Mouse (Mus musculus) MEL-GATA-1-ER (cell line): ENCODE measurements around the gene Diablo.
A peak's percentile ranks its signal among the peaks of the same experiment; 100 is the strongest.

ENCODE experiments used
- DNase-seq: peaks from one replicate; pipeline ENCODE4 v3.0.0-alpha.2; 2012; ENCODE audit warnings: low read depth; ENCODE audit errors: extremely low read depth

Diablo gene

GRCm38 (mm10) chr5:123507936-123508723 is 15.8 kb downstream of the Diablo start:
- DNase-seq, result peak; percentile 75

DNA sequence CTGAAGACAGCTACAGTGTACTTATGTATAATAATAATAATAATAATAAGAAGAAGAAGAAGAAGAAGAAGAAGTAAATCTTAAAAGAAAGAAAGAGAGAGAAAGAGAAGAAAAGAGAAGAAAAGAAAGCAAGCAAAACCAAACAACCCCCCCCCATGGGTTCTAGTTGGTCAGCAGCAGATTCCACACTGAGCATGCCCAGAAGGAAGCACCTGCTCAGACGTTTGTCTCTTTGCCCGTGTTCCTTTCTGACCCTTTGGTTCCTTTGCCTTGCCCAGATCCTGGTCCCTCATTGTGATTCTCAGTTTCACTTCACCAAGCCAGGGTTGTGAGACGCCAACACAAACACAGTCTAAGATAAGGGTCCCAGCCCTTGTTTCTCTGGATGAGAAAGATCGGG is 22.0 kb downstream of the Diablo start:
- DNase-seq, result no peak

GRCm38 (mm10) chr5:123499717-123500116 is 24.3 kb downstream of the Diablo start:
- DNase-seq, result no peak

GRCm38 (mm10) chr5:123489935-123490334 is 34.0 kb downstream of the Diablo start:
- no peak for DNase-seq

- DNase-seq, result no peak
Observed at GRCm38 (mm10) chr5:123489112-123489785, 34.7 kb downstream of the Diablo start, which contains the start of the genes Lrrc43 and Il31. TSS of gene Lrrc43 (plus strand) at chr5:123489305. TSS of gene Il31 (minus strand) at chr5:123489489.

- no peak for DNase-seq
Observed at GRCm38 (mm10) chr5:123487659-123488395, 36.1 kb downstream of the Diablo start.

GRCm38 (mm10) chr5:123473817-123474216 is 50.2 kb downstream of the Diablo start:
- no peak for DNase-seq

- no peak for DNase-seq
Observed at GRCm38 (mm10) chr5:123470784-123471400, 53.1 kb downstream of the Diablo start.

DNA sequence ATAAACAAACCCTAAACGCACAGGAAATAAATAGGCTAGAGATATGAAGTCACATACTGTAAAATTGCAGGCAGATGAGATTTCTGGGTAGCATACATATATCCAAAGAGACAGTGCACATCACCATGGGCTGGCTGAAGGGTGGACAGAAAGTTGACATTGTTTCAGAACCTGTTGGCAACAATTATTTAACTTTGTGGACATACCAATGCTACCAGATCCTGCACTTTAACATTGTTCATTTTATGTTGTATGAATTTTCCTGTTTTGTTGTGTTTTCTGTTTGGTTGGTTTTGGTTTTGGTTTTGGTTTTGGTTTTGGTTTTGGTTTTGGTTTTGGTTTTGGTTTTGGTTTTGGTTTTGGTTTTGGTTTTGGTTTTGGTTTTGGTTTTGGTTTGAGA is 59.3 kb downstream of the Diablo start:
- no peak for DNase-seq

DNA sequence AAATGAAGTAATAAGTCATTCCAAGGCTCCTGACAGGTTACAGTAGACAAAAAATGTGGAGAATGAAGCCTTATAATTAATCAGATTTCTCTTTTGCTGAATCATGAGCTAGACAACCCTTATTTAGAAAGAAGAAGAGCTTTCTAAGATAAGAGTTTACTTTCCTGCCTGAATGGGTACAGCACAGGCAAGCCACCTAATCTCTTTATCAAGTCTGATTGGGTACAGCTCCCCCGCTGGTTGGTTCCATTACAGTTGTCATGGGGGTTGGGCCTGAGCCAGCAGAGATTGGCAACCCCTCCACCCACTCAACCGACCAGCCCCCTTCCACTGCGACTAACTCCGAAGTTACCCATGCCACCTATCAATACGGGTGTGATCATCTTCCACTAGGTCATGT is 62.6 kb downstream of the Diablo start:
- DNase-seq, result no peak
